In genomic region chr11:35407341-35408154, GRCm38 (mm10) we compare ENCODE assay signal across 8 mouse cellular contexts.
DNase-seq lines count a peak whose midpoint lies in the region; ATAC-seq and TF ChIP-seq lines count a peak whose summit lies in the region.

No protein-coding gene starts in this region.

- peak; percentile 87 for DNase-seq in Muller cell, postnatal 12 days (ENCODE audit: inconsistent ontology term)
- peak; percentile 84 to 86 for DNase-seq in cerebellum, adult 2 months
- peak; percentile 64 to 74 for DNase-seq in frontal cortex, postnatal 10 days (ENCODE audit: low spot score in 2 of 2)
- DNase-seq in hindbrain, embryonic 11.5 days (ENCODE audit: low spot score) = peak; percentile 77
- peak; percentile 61 for DNase-seq in layer of hippocampus, adult 9-10 months (ENCODE audit: low spot score)
- peak; percentile 92 for DNase-seq in lung, postnatal 0 days (ENCODE audit: low spot score)
- DNase-seq in right cerebral cortex, adult 2 months (ENCODE audit: low spot score in 2 of 2) = peak; percentile 81 to 84

- H3K4me1 ChIP-seq in cerebellum, adult 2 months (ENCODE audit: control insufficient read depth, insufficient read depth, low read length) = peaks cover 6% of the 10 kb centered on the region
- H3K4me1 ChIP-seq in hindbrain, embryonic 11.5 days (replicated peaks; ENCODE audit: control insufficient read depth, insufficient read depth, low read length) = no peaks in the 10 kb centered on the region
- 0 out of 2 replicates have a peak, but pooled peaks cover 7% of the 10 kb centered on the region for H3K4me1 ChIP-seq in lung, postnatal 0 days (ENCODE audit: insufficient read depth, low read depth, low read length)

- H3K27me3 ChIP-seq in cerebellum, adult 2 months (ENCODE audit: control insufficient read depth, insufficient read depth, low read length) = no peaks in the 10 kb centered on the region
- no peaks in the 10 kb centered on the region for H3K27me3 ChIP-seq in hindbrain, embryonic 11.5 days (ENCODE audit: control insufficient read depth, insufficient read depth, low read length)
- H3K27me3 ChIP-seq in lung, postnatal 0 days (replicated peaks; ENCODE audit: insufficient read depth, low read length) = no peaks in the 10 kb centered on the region

- TF ChIP-seq POLR2A in cerebellum, adult 2 months (IDR thresholded peaks at IDR 0.05; ENCODE audit: borderline replicate concordance, insufficient read depth, low read length) = no peak

- 35% methylated on average over 12 of the region's 12 CpGs for WGBS in cerebellum, adult 2 months
- WGBS in hindbrain, embryonic 11.5 days = 70% methylated on average over 12 of the region's 12 CpGs
- WGBS in lung, postnatal 0 days = 40% methylated on average over 12 of the region's 12 CpGs

- H3K4me3 ChIP-seq in cerebellum, adult 2 months (replicated peaks; ENCODE audit: insufficient read depth, low read depth, low read length) = no peak overlapping the region
- no peak overlapping the region for H3K4me3 ChIP-seq in hindbrain, embryonic 11.5 days (ENCODE audit: low read depth, low read length)
- no peak overlapping the region for H3K4me3 ChIP-seq in lung, postnatal 0 days (ENCODE audit: low read depth, low read length)

- H3K9ac ChIP-seq in hindbrain, embryonic 11.5 days (ENCODE audit: low read depth, low read length) = no peak overlapping the region
- H3K9ac ChIP-seq in lung, postnatal 0 days (replicated peaks; ENCODE audit: low read depth) = no peak overlapping the region

- no peak overlapping the region for H3K4me2 ChIP-seq in hindbrain, embryonic 11.5 days (replicated peaks; ENCODE audit: low read depth, low read length)
- no peak overlapping the region for H3K4me2 ChIP-seq in lung, postnatal 0 days (replicated peaks; ENCODE audit: low read depth, low read length)

- peak; percentile 89 for TF ChIP-seq CTCF in cerebellum, adult 2 months (IDR thresholded peaks at IDR 0.05; ENCODE audit: borderline replicate concordance, insufficient read depth, low read depth, low read length)
- peak; percentile 83 for TF ChIP-seq CTCF in lung, postnatal 0 days (IDR thresholded peaks at IDR 0.05)

- no peaks in the 10 kb centered on the region for H3K9me3 ChIP-seq in hindbrain, embryonic 11.5 days (ENCODE audit: control insufficient read depth, low read length)
- no peaks in the 10 kb centered on the region for H3K9me3 ChIP-seq in lung, postnatal 0 days (ENCODE audit: low read length)

- TF ChIP-seq EP300 in lung, postnatal 0 days (IDR thresholded peaks at IDR 0.05) = no peak

- no peaks in the 10 kb centered on the region for H3K36me3 ChIP-seq in hindbrain, embryonic 11.5 days (ENCODE audit: control insufficient read depth, insufficient read depth, low read length)
- no peaks in the 10 kb centered on the region for H3K36me3 ChIP-seq in lung, postnatal 0 days (ENCODE audit: insufficient read depth, low read length)

- no peak overlapping the region for H3K27ac ChIP-seq in cerebellum, adult 2 months (ENCODE audit: insufficient read depth, low read length)
- no peak overlapping the region for H3K27ac ChIP-seq in hindbrain, embryonic 11.5 days (ENCODE audit: low read depth, low read length)
- H3K27ac ChIP-seq in lung, postnatal 0 days (ENCODE audit: low read length) = no peak overlapping the region

- ATAC-seq in hindbrain, embryonic 11.5 days (ENCODE audit: low FRiP score) = peak; percentile 63; the same call in 1 of the 2 replicates
- peak; percentile 71 for ATAC-seq in lung, postnatal 0 days
- ATAC-seq in activated CD4-positive, CD25-positive, alpha-beta regulatory T cell, adult 4 months = no peak
